8 mouse cellular contexts compared by ENCODE assay signal in genomic region chr5:149489136-149489535, GRCm38 (mm10). TPM values are rescaled to one million over a fixed set of nuclear protein-coding genes. Genes with fewer than 3 reads are reported as not detected.
DNase-seq lines count a peak whose midpoint lies in the region; ATAC-seq lines count a peak whose summit lies in the region.
"Had no signal": no experiment of that assay in that cellular context is flagged by ENCODE, and none has a peak within 500 bp of the region (broad histone marks: within the 10 kb centered on the region; RNA-seq: fewer than 3 reads in every experiment).

No protein-coding gene starts in this region.

- ATAC-seq in forebrain, embryonic 13.5 days, result peak; percentile 94
- ATAC-seq in neural tube, embryonic 14.5 days (ENCODE audit: low read depth), result peak; percentile 87
- ATAC-seq in inflammation-experienced regulatory T-cells, adult 6 months, result no peak
- no peak for ATAC-seq in activated CD4-positive, CD25-positive, alpha-beta regulatory T cell, adult 4 months

- H3K9me3 ChIP-seq in forebrain, embryonic 13.5 days (replicated peaks), result no peaks in the 10 kb centered on the region
- no peaks in the 10 kb centered on the region for H3K9me3 ChIP-seq in neural tube, embryonic 14.5 days (ENCODE audit: control insufficient read depth, low read length)

- WGBS in forebrain, embryonic 13.5 days, result 1% methylated on average over 11 of the region's 11 CpGs
- 22% methylated on average over 11 of the region's 11 CpGs for WGBS in neural tube, embryonic 14.5 days

- peak; percentile 17 for DNase-seq in cerebellum, adult 9-10 months
- peak; percentile 88 to 94 for DNase-seq in layer of hippocampus, postnatal 14 days (ENCODE audit: low spot score in 2 of 2)
- DNase-seq in spleen, postnatal 10 days (ENCODE audit: low spot score in 2 of 2), result no peak

- H3K27me3 ChIP-seq in forebrain, embryonic 13.5 days, result no peaks in the 10 kb centered on the region
- no peaks in the 10 kb centered on the region for H3K27me3 ChIP-seq in neural tube, embryonic 14.5 days (ENCODE audit: control insufficient read depth, insufficient read depth, low read length)

- peak overlapping the region; percentile 63 for H3K9ac ChIP-seq in forebrain, embryonic 13.5 days
- H3K9ac ChIP-seq in neural tube, embryonic 14.5 days (replicated peaks; ENCODE audit: low read depth, low read length), result peak overlapping the region; percentile 2; the same call in 1 of the 2 replicates
- H3K9ac ChIP-seq: liver, embryonic 14.5 days had no signal

- peak overlapping the region; percentile 33 for H3K4me3 ChIP-seq in forebrain, embryonic 13.5 days
- H3K4me3 ChIP-seq in neural tube, embryonic 14.5 days (ENCODE audit: low read depth, low read length), result no peak overlapping the region

- no peaks in the 10 kb centered on the region for H3K36me3 ChIP-seq in forebrain, embryonic 13.5 days (ENCODE audit: poor library complexity, severe bottlenecking)
- H3K36me3 ChIP-seq in neural tube, embryonic 14.5 days (ENCODE audit: control insufficient read depth, insufficient read depth, low read length), result no peaks in the 10 kb centered on the region

- peaks cover 43% of the 10 kb centered on the region for H3K4me1 ChIP-seq in forebrain, embryonic 13.5 days
- peaks cover 23% of the 10 kb centered on the region for H3K4me1 ChIP-seq in neural tube, embryonic 14.5 days (ENCODE audit: control insufficient read depth, insufficient read depth, low read length)

- peak overlapping the region; percentile 58 for H3K4me2 ChIP-seq in forebrain, embryonic 13.5 days
- peak overlapping the region; percentile 38 for H3K4me2 ChIP-seq in neural tube, embryonic 14.5 days (ENCODE audit: low read depth, low read length)

- peak overlapping the region; percentile 99 for H3K27ac ChIP-seq in forebrain, embryonic 13.5 days
- peak overlapping the region; percentile 86 for H3K27ac ChIP-seq in neural tube, embryonic 14.5 days (ENCODE audit: low read depth, low read length)
- H3K27ac ChIP-seq: liver, embryonic 14.5 days had no signal

RNA-seq across cellular contexts. Expression of gene Wdr95, which starts 39.3 kb away (rescaled TPM):
- polyA plus RNA-seq in forebrain, embryonic 13.5 days (2015; fragmentation: Nextera tagmentation; extraction: Ambion mirVana), result 0.41 and 0.68 TPM in 2 replicates
- 1 to 10 TPM; 2.0 to 2.1 TPM for total RNA-seq in layer of hippocampus, postnatal 14 days (2021)
- polyA plus RNA-seq in neural tube, embryonic 14.5 days (2014; fragmentation: Nextera tagmentation; extraction: Ambion mirVana), result 0.25 and 0.50 TPM in 2 replicates
- 1 to 10 TPM in 1 of 3 experiments, not detected in 2; 3.0 TPM for polyA plus RNA-seq in inflammation-experienced regulatory T-cells, adult 6 months (2017; shearing (Covaris generic))
- polyA plus RNA-seq in activated CD4-positive, CD25-positive, alpha-beta regulatory T cell, adult 4 months (2017; shearing (Covaris generic)), result not detected
- polyA plus RNA-seq: liver, embryonic 14.5 days had no signal

RNA-seq across cellular contexts. Expression of gene Tex26, which starts 49.7 kb away (rescaled TPM):
- polyA plus RNA-seq in forebrain, embryonic 13.5 days (2015; fragmentation: Nextera tagmentation; extraction: Ambion mirVana), result 2.2 and 3.1 TPM in 2 replicates
- total RNA-seq in layer of hippocampus, postnatal 14 days (2021), result under 1 TPM in 1 of 2 experiments, not detected in 1; 0.36 TPM
- 0.62 and 1.8 TPM in 2 replicates for polyA plus RNA-seq in neural tube, embryonic 14.5 days (2014; fragmentation: Nextera tagmentation; extraction: Ambion mirVana)
- not detected for polyA plus RNA-seq in inflammation-experienced regulatory T-cells, adult 6 months (2017; shearing (Covaris generic))
- polyA plus RNA-seq in activated CD4-positive, CD25-positive, alpha-beta regulatory T cell, adult 4 months (2017; shearing (Covaris generic)), result not detected

Comparison
In these comparisons a context has a peak if more than half of its experiments do, and no peak if none do; other contexts are left out.
1. DNase-seq: peak in cerebellum, adult 9-10 months (single experiment) and layer of hippocampus, postnatal 14 days (2 of 2); none in spleen, postnatal 10 days (0 of 2).
2. ATAC-seq: peak in forebrain, embryonic 13.5 days (single experiment) and neural tube, embryonic 14.5 days (single experiment); none in inflammation-experienced regulatory T-cells, adult 6 months (single experiment) and activated CD4-positive, CD25-positive, alpha-beta regulatory T cell, adult 4 months (single experiment).